Mouse (Mus musculus): ENCODE measurements around the gene Gpnmb.

Gpnmb gene

GRCm38 (mm10) chr6:49036275-49037267 lies at the start of gene Gpnmb:
Gpnmb (plus strand) TSS chr6:49036546.
- DNase-seq (ENCODE audit: low spot score), result peak; percentile 14

- DNase-seq (ENCODE audit: low spot score), result no peak
Measured at GRCm38 (mm10) chr6:48989971-48990370, 46.4 kb upstream of the Gpnmb start.

GRCm38 (mm10) chr6:48991991-48992390 lies 44.4 kb upstream of the Gpnmb start:
- no peak for DNase-seq (ENCODE audit: low spot score)

- DNase-seq (ENCODE audit: low spot score), result no peak
Measured at GRCm38 (mm10) chr6:48998186-48998585, 38.2 kb upstream of the Gpnmb start.

- DNase-seq (ENCODE audit: low spot score), result no peak
Measured at GRCm38 (mm10) chr6:48998796-48999195, 37.5 kb upstream of the Gpnmb start.

- no peak for DNase-seq (ENCODE audit: low spot score)
Measured at GRCm38 (mm10) chr6:49003381-49003780, 33.0 kb upstream of the Gpnmb start.

GRCm38 (mm10) chr6:49007981-49008380 lies 28.4 kb upstream of the Gpnmb start:
- DNase-seq (ENCODE audit: low spot score), result peak; percentile 65

- no peak for DNase-seq (ENCODE audit: low spot score)
Measured at GRCm38 (mm10) chr6:49008420-49009160, 27.8 kb upstream of the Gpnmb start.

GRCm38 (mm10) chr6:49009161-49009555 lies 27.2 kb upstream of the Gpnmb start:
- no peak for DNase-seq (ENCODE audit: low spot score)

GRCm38 (mm10) chr6:49009665-49010064 lies 26.7 kb upstream of the Gpnmb start:
- no peak for DNase-seq (ENCODE audit: low spot score)

GRCm38 (mm10) chr6:49011191-49011590 lies 25.2 kb upstream of the Gpnmb start:
- no peak for DNase-seq (ENCODE audit: low spot score)

- DNase-seq (ENCODE audit: low spot score), result no peak
Measured at GRCm38 (mm10) chr6:49013023-49013422, 23.3 kb upstream of the Gpnmb start.

GRCm38 (mm10) chr6:49013458-49013857 lies 22.9 kb upstream of the Gpnmb start:
- DNase-seq (ENCODE audit: low spot score), result no peak

- DNase-seq (ENCODE audit: low spot score), result no peak
Measured at GRCm38 (mm10) chr6:49017150-49017549, 19.2 kb upstream of the Gpnmb start.

GRCm38 (mm10) chr6:49019341-49019740 lies 17.0 kb upstream of the Gpnmb start:
- no peak for DNase-seq (ENCODE audit: low spot score)

- no peak for DNase-seq (ENCODE audit: low spot score)
Measured at GRCm38 (mm10) chr6:49021141-49022012, 15.0 kb upstream of the Gpnmb start.

GRCm38 (mm10) chr6:49022384-49022783 lies 14.0 kb upstream of the Gpnmb start:
- no peak for DNase-seq (ENCODE audit: low spot score)

- DNase-seq (ENCODE audit: low spot score), result no peak
Measured at GRCm38 (mm10) chr6:49023315-49023714, 13.0 kb upstream of the Gpnmb start.

GRCm38 (mm10) chr6:49025290-49025689 lies 11.1 kb upstream of the Gpnmb start:
- no peak for DNase-seq (ENCODE audit: low spot score)

GRCm38 (mm10) chr6:49026496-49026895 lies 9.8 kb upstream of the Gpnmb start:
- DNase-seq (ENCODE audit: low spot score), result no peak

GRCm38 (mm10) chr6:49028019-49028418 lies 8.3 kb upstream of the Gpnmb start:
- no peak for DNase-seq (ENCODE audit: low spot score)

- DNase-seq (ENCODE audit: low spot score), result no peak
Measured at GRCm38 (mm10) chr6:49028708-49029107, 7.6 kb upstream of the Gpnmb start.
